Comparison of ENCODE assay signal across 13 mouse cellular contexts in the genomic region with DNA sequence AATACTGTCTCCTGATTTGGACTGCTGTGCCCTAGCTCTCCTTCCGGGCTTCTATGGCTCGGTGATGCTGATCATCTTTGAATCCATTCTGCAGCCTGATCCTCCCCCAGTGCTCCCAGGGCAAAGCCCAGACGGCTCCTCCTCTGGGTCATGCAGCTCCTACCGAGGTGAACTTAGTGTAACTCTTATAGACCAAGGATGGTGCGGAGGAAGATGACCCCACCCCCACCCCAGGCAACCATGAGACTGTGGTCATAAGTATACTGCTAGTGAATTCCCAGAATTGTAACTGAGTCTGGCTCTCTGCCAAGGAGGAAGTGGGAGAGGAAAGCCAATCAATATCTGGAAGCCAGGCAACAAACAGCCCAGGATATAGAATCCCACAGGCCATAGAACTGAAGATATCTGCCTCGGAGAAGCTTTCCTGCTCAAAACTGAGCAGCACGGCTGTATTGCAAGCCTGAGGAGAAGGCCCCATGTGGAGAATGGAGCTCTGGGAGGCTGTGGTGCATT.
A peak's percentile ranks its signal among the peaks of the same experiment; 100 is the strongest.
DNase-seq lines count a peak whose midpoint lies in the region; ATAC-seq lines count a peak whose summit lies in the region.
"Had no signal": no experiment of that assay in that cellular context is flagged by ENCODE, and none has a peak within 500 bp of the region (broad histone marks: within the 10 kb centered on the region; RNA-seq: fewer than 3 reads in every experiment).

No protein-coding gene starts in this region.

- H3K9me3 ChIP-seq in kidney, embryonic 14.5 days (ENCODE audit: control insufficient read depth, low read length) = no peaks in the 10 kb centered on the region
- no peaks in the 10 kb centered on the region for H3K9me3 ChIP-seq in neural tube, embryonic 13.5 days
- H3K9me3 ChIP-seq in neural tube, embryonic 15.5 days (replicated peaks) = no peaks in the 10 kb centered on the region

- peak; percentile 60; the same call in 1 of the 2 replicates for ATAC-seq in kidney, embryonic 14.5 days (ENCODE audit: low FRiP score, low TSS enrichment)
- ATAC-seq in neural tube, embryonic 13.5 days (ENCODE audit: low read depth) = no peak
- ATAC-seq in neural tube, embryonic 15.5 days (ENCODE audit: low FRiP score) = no peak
- no peak for ATAC-seq in cerebellum, adult (ENCODE audit: insufficient number of reproducible peaks, low FRiP score, low TSS enrichment)

- no peaks in the 10 kb centered on the region; the same call in 1 of the 2 replicates for H3K4me1 ChIP-seq in kidney, embryonic 14.5 days (ENCODE audit: control insufficient read depth, insufficient read depth, low read length)
- H3K4me1 ChIP-seq in neural tube, embryonic 13.5 days (replicated peaks) = peaks cover 28% of the 10 kb centered on the region
- peaks cover 20% of the 10 kb centered on the region for H3K4me1 ChIP-seq in neural tube, embryonic 15.5 days

- WGBS in kidney, embryonic 14.5 days = 64% methylated on average over 7 of the region's 7 CpGs
- WGBS in neural tube, embryonic 13.5 days = 74% methylated on average over 7 of the region's 7 CpGs
- WGBS in neural tube, embryonic 15.5 days = 72% methylated on average over 7 of the region's 7 CpGs

- DNase-seq in heart, adult 11 months = peak; percentile 89
- no peak for DNase-seq in heart, postnatal 25 days (ENCODE audit: low spot score)
- no peak for DNase-seq in kidney, adult 11 months
- DNase-seq in skeletal muscle tissue, adult 2 months (ENCODE audit: low read depth, low spot score) = peak; percentile 5
- DNase-seq: cerebellum, adult 8-10 months; kidney, postnatal 4 days; thymus, adult 2 months had no signal

- no peak overlapping the region for H3K27ac ChIP-seq in kidney, embryonic 14.5 days (ENCODE audit: low read depth, low read length)
- H3K27ac ChIP-seq in neural tube, embryonic 13.5 days (replicated peaks) = peak overlapping the region; percentile 61
- no peak overlapping the region for H3K27ac ChIP-seq in neural tube, embryonic 15.5 days (replicated peaks)
- H3K27ac ChIP-seq: limb, embryonic 12.5 days; macrophage had no signal

- H3K9ac ChIP-seq in kidney, embryonic 14.5 days (ENCODE audit: low read depth, low read length) = no peak overlapping the region
- H3K9ac ChIP-seq in neural tube, embryonic 13.5 days = no peak overlapping the region
- H3K9ac ChIP-seq in neural tube, embryonic 15.5 days (replicated peaks) = no peak overlapping the region
- H3K9ac ChIP-seq: limb, embryonic 12.5 days had no signal

- intact Hi-C loops in heart, postnatal 25 days (cut with DNase I) = no loop called here

- no peak overlapping the region for H3K4me3 ChIP-seq in kidney, embryonic 14.5 days (ENCODE audit: low read length)
- H3K4me3 ChIP-seq in neural tube, embryonic 13.5 days = no peak overlapping the region
- no peak overlapping the region for H3K4me3 ChIP-seq in neural tube, embryonic 15.5 days (replicated peaks)
- H3K4me3 ChIP-seq: limb, embryonic 12.5 days had no signal

- H3K36me3 ChIP-seq in kidney, embryonic 14.5 days (ENCODE audit: control insufficient read depth, insufficient read depth, low read length) = no peaks in the 10 kb centered on the region
- H3K36me3 ChIP-seq in neural tube, embryonic 13.5 days = no peaks in the 10 kb centered on the region
- no peaks in the 10 kb centered on the region for H3K36me3 ChIP-seq in neural tube, embryonic 15.5 days
- H3K36me3 ChIP-seq: limb, embryonic 12.5 days had no signal

- no peak overlapping the region for H3K4me2 ChIP-seq in kidney, embryonic 14.5 days (replicated peaks; ENCODE audit: low read depth, low read length)
- no peak overlapping the region for H3K4me2 ChIP-seq in neural tube, embryonic 13.5 days
- no peak overlapping the region for H3K4me2 ChIP-seq in neural tube, embryonic 15.5 days
- H3K4me2 ChIP-seq: limb, embryonic 12.5 days had no signal

- H3K27me3 ChIP-seq in kidney, embryonic 14.5 days (ENCODE audit: control insufficient read depth, insufficient read depth, low read length) = no peaks in the 10 kb centered on the region
- no peaks in the 10 kb centered on the region for H3K27me3 ChIP-seq in neural tube, embryonic 13.5 days
- H3K27me3 ChIP-seq in neural tube, embryonic 15.5 days (replicated peaks) = no peaks in the 10 kb centered on the region
- H3K27me3 ChIP-seq: limb, embryonic 12.5 days had no signal

Comparison
In these comparisons a context has a peak if more than half of its experiments do, and no peak if none do; other contexts are left out.
1. DNase-seq: peak in heart, adult 11 months (single experiment) and skeletal muscle tissue, adult 2 months (single experiment); none in heart, postnatal 25 days (single experiment) and kidney, adult 11 months (single experiment).